Mouse (Mus musculus): Measurements from ENCODE around the gene Mb.
"Not testable (repeated sequence)": the region's sequence is repeated elsewhere in the genome, so short reads cannot be mapped to it uniquely, and the experiment has no call there.

The Mb gene

GRCm38 (mm10) chr15:77062746-77063145 lies 12.3 kb upstream of the Mb start:
- DNase-seq, result no peak

GRCm38 (mm10) chr15:77059416-77059815 lies 8.9 kb upstream of the Mb start:
- not testable (repeated sequence) for DNase-seq

- no peak for DNase-seq
Measured at GRCm38 (mm10) chr15:77058566-77058965, 8.1 kb upstream of the Mb start.

GRCm38 (mm10) chr15:77056791-77057051 lies 6.3 kb upstream of the Mb start:
- DNase-seq, result no peak

GRCm38 (mm10) chr15:77056001-77056790 lies 5.7 kb upstream of the Mb start:
- DNase-seq, result no peak

GRCm38 (mm10) chr15:77054611-77055175 lies 4.2 kb upstream of the Mb start:
- no peak for DNase-seq

- no peak for DNase-seq
Measured at GRCm38 (mm10) chr15:77053021-77053420, 2.6 kb upstream of the Mb start.

- DNase-seq, result no peak
Measured at GRCm38 (mm10) chr15:77052176-77052575, 1.7 kb upstream of the Mb start.

GRCm38 (mm10) chr15:77045609-77046008 lies 4.9 kb downstream of the Mb start:
- no peak for DNase-seq

- DNase-seq, result no peak
Measured at GRCm38 (mm10) chr15:77044597-77045320, 5.7 kb downstream of the Mb start, which contains the start of gene Apol6. TSS of gene Apol6 (plus strand) at chr15:77044729.

GRCm38 (mm10) chr15:77040784-77041183 lies 9.7 kb downstream of the Mb start:
- DNase-seq, result no peak

- no peak for DNase-seq
Measured at GRCm38 (mm10) chr15:77039211-77039700, 11.2 kb downstream of the Mb start.

- peak; percentile 76 to 86 for DNase-seq
Measured at GRCm38 (mm10) chr15:77037278-77038161, 12.9 kb downstream of the Mb start.

- DNase-seq, result no peak
Measured at GRCm38 (mm10) chr15:77036989-77037277, 13.5 kb downstream of the Mb start.

GRCm38 (mm10) chr15:77036320-77036988 lies 14.0 kb downstream of the Mb start:
- DNase-seq, result peak; percentile 80 to 85

GRCm38 (mm10) chr15:77035643-77036042 lies 14.8 kb downstream of the Mb start:
- no peak for DNase-seq

GRCm38 (mm10) chr15:77034526-77034925 lies 15.9 kb downstream of the Mb start:
- DNase-seq, result peak in 1 of 2 experiments; percentile 18

GRCm38 (mm10) chr15:77031271-77031670 lies 19.2 kb downstream of the Mb start:
- DNase-seq, result no peak

GRCm38 (mm10) chr15:77029331-77029991 lies 21.0 kb downstream of the Mb start:
- peak; percentile 71 to 76 for DNase-seq

- DNase-seq, result no peak
Measured at GRCm38 (mm10) chr15:77027675-77028074, 22.8 kb downstream of the Mb start.

GRCm38 (mm10) chr15:77027117-77027516 lies 23.4 kb downstream of the Mb start:
- DNase-seq, result no peak

Measured in kidney, postnatal 4 days (tissue).